Mouse (Mus musculus): Measurements from ENCODE around the gene Vmn2r29.
"Not testable (repeated sequence)": the region's sequence is repeated elsewhere in the genome, so short reads cannot be mapped to it uniquely, and the experiment has no call there.

Vmn2r29 gene

GRCm38 (mm10) chr7:7247228-7247627 is at the start of gene Vmn2r29:
Gene Vmn2r29, minus strand, starts transcription at chr7:7247328.
- not testable (repeated sequence) for DNase-seq (ENCODE audit: low spot score)

DNA sequence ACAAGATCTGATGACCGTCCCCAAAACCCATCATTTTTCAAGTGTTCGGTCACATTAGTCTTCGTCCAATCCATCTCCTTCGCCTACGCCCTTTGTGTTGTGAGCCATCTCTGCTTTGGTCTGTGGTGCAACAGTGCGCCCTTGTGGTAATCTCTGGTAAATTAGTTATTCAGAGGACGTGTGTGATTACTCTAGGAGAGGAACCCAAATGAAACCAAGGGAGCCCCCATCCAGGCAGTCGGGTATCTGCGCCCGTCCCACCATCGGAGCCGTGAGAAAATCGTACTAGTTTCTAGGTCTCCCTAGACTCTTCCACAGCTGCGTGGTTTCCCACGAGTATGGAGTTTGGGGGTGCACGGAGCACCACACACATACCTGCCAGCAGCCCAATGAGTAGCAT is 48.5 kb upstream of the Vmn2r29 start:
- DNase-seq (ENCODE audit: low spot score), result no peak

- no peak for DNase-seq (ENCODE audit: low spot score)
Observed at GRCm38 (mm10) chr7:7281383-7281782, 34.3 kb upstream of the Vmn2r29 start.

- peak; percentile 49 for DNase-seq (ENCODE audit: low spot score)
Observed at GRCm38 (mm10) chr7:7277966-7278567, 30.9 kb upstream of the Vmn2r29 start, which contains the start of gene Gm45844. Gene Gm45844, minus strand, starts transcription at chr7:7278289.

GRCm38 (mm10) chr7:7277556-7277955 is 30.4 kb upstream of the Vmn2r29 start:
- not testable (repeated sequence) for DNase-seq (ENCODE audit: low spot score)

DNA sequence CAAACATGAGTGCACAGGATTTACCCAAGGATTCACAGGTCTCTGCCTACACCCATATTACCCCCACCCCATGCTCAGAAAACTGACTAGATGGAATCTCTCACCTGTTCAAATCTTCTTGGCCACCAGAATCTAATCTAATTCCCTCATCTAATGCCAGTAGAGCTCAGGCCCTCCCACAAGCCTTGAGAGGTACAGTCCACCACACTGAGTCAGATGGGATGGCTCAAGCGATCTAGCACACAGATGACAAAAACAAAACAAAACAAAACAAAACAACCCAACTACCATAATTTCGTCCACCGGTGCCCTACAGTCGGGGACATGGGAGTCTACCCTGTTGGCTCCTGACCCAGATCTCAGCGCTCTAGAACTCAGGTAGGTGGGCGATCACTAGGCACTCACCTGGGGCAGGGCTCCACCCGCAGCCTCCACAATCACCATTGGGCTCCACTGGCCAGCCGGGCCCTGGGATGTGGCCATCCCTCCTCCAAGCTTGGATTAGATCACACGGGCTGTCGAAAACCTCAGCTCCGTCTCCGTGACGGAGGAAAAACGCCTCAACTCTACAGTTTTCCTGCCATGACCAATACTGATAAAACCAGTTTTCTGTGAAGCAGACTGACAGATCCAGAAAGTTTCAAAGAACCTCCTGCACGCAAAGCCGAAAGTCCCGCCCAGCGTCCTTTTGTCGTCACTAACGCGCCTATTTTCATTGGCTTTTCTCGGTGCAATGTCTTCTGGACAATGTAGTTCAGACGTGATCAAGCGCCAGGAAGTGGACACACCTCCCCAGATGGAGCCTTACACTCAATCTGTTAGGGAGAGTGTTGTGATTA is 37.6 kb downstream of the Vmn2r29 start, which contains the start of gene Zfp772:
Zfp772 (minus strand) TSS at position 686 of the 839 bp plus-strand sequence.
- DNase-seq (ENCODE audit: low spot score), result not testable (repeated sequence)

DNA sequence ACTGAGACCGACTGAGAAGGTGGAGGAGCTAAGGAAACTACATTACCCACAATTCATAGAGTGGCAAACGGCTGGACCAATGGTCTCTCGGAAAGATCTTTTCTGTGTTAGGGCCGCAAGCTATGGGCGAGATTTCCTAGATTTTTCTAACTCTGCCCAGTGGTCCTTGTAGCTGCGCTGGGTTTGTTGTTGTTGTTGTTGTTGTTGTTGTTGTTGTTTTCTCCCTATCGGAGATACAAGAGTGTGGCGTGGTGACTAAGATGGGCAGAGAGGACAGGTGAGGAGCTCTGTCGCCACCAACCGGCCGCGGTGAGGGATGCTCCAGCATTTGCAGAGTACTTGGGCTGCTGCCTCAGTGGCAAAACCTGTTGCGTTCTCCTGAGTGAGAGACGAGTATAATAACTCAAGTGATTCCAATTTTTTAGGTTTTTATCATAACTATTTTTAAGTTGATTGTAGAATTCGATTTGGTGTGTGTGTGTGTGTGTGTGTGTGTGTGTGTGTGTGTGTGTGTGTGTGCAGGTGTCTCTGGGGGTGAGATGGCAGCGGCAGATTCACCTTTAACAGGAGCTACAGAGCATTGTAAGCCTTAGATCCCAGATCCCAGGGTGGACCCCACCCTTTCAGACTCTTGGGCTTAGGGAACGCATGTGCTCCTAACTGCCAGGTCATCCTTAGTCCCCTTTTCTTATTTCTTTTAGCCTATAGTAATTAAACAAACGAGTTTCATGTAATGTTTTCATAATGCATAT is 58.8 kb downstream of the Vmn2r29 start:
- DNase-seq (ENCODE audit: low spot score), result no peak

- no peak for DNase-seq (ENCODE audit: low spot score)
Observed at GRCm38 (mm10) chr7:7187417-7188190, 59.5 kb downstream of the Vmn2r29 start.

DNA sequence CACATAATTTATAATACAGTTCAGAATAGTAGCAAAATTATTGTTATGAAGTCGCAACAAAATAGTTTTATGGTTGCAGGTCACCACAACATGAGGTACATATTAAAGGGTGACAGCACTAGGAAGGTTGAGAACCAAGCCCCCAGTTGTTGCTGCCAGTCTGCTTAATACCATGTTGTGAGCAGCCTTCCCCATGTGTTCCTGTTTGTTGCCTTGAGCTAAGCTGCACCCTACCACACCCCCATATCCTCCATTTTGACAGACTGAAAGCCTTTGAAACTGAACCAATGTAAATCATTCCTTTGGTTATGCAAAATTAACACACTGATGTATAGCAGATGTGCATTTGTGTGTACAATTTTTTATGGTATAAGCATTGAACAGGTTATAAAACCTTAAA is 61.2 kb downstream of the Vmn2r29 start:
- no peak for DNase-seq (ENCODE audit: low spot score)
